Comparison of ENCODE assay signal across 9 mouse cellular contexts in genomic region chr4:59034325-59034917, GRCm38 (mm10). TPM values are rescaled to one million over a fixed set of nuclear protein-coding genes. Genes with fewer than 3 reads are reported as not detected.
A peak's percentile ranks its signal among the peaks of the same experiment; 100 is the strongest.
DNase-seq lines count a peak whose midpoint lies in the region; ATAC-seq and TF ChIP-seq lines count a peak whose summit lies in the region.
"Had no signal": no experiment of that assay in that cellular context is flagged by ENCODE, and none has a peak within 500 bp of the region (broad histone marks: within the 10 kb centered on the region; RNA-seq: fewer than 3 reads in every experiment).

No protein-coding gene starts in this region.

- no peak for TF ChIP-seq CTCF in liver, adult 2 months (IDR thresholded peaks at IDR 0.05; ENCODE audit: low read depth, low read length)
- no peak for TF ChIP-seq CTCF in bone marrow macrophage, adult 2 months (IDR thresholded peaks at IDR 0.05; ENCODE audit: low read depth, low read length)
- TF ChIP-seq CTCF in embryonic fibroblast, embryonic 13.5 days (IDR thresholded peaks at IDR 0.05; ENCODE audit: borderline replicate concordance, insufficient read depth, low read length), result no peak

- 78% methylated on average over 10 of the region's 10 CpGs for WGBS in liver, adult 2 months
- WGBS in liver, embryonic 11.5 days, result 79% methylated on average over 10 of the region's 10 CpGs

- H3K9ac ChIP-seq in liver, adult 2 months (ENCODE audit: low read depth, low read length), result no peak overlapping the region
- no peak overlapping the region for H3K9ac ChIP-seq in liver, embryonic 11.5 days (ENCODE audit: low read depth, low read length)

- H3K9me3 ChIP-seq in liver, embryonic 11.5 days (ENCODE audit: control insufficient read depth, low read length), result 0 out of 2 replicates have a peak, but pooled peaks cover 2% of the 10 kb centered on the region

- H3K4me3 ChIP-seq in liver, adult 2 months (ENCODE audit: insufficient read depth, low read depth, low read length), result peak overlapping the region; percentile 84; the same call in 1 of the 2 replicates
- H3K4me3 ChIP-seq in bone marrow macrophage, adult 2 months (ENCODE audit: insufficient read depth, low read length), result peak overlapping the region; percentile 74
- H3K4me3 ChIP-seq in embryonic fibroblast, embryonic 13.5 days (ENCODE audit: insufficient read depth, low read length), result peak overlapping the region; percentile 60
- peak overlapping the region; percentile 73 for H3K4me3 ChIP-seq in liver, embryonic 11.5 days (ENCODE audit: low read depth, low read length)

- no peaks in the 10 kb centered on the region for H3K27me3 ChIP-seq in liver, adult 2 months (ENCODE audit: control insufficient read depth, insufficient read depth, low read length)
- H3K27me3 ChIP-seq in liver, embryonic 11.5 days (replicated peaks; ENCODE audit: control insufficient read depth, insufficient read depth, low read length), result no peaks in the 10 kb centered on the region

- no peak for TF ChIP-seq POLR2A in liver, adult 2 months (IDR thresholded peaks at IDR 0.05; ENCODE audit: extremely low read depth, insufficient read depth, low read length)
- no peak for TF ChIP-seq POLR2A in bone marrow macrophage, adult 2 months (IDR thresholded peaks at IDR 0.05; ENCODE audit: borderline replicate concordance, low read depth, low read length)
- TF ChIP-seq POLR2A in embryonic fibroblast, embryonic 13.5 days (IDR thresholded peaks at IDR 0.05; ENCODE audit: low read depth, low read length), result no peak

- no peaks in the 10 kb centered on the region for H3K79me2 ChIP-seq in liver, adult 2 months (ENCODE audit: control insufficient read depth, insufficient read depth, low read length)

- peak overlapping the region; percentile 80 for H3K4me2 ChIP-seq in liver, embryonic 11.5 days

- peaks cover under 1% of the 10 kb centered on the region; the same call in 1 of the 2 replicates for H3K36me3 ChIP-seq in liver, adult 2 months (ENCODE audit: control insufficient read depth, insufficient read depth, low read length)
- H3K36me3 ChIP-seq in liver, embryonic 11.5 days (ENCODE audit: control insufficient read depth, insufficient read depth, low read length), result no peaks in the 10 kb centered on the region

- 0 out of 2 replicates have a peak, but pooled peaks cover 3% of the 10 kb centered on the region for H3K4me1 ChIP-seq in liver, adult 2 months (ENCODE audit: control insufficient read depth, insufficient read depth, low read length)
- H3K4me1 ChIP-seq in bone marrow macrophage, adult 2 months (ENCODE audit: control insufficient read depth, insufficient read depth, low read length), result peaks cover 11% of the 10 kb centered on the region
- H3K4me1 ChIP-seq in embryonic fibroblast, embryonic 13.5 days (ENCODE audit: control insufficient read depth, insufficient read depth, low read length), result no peaks in the 10 kb centered on the region
- peaks cover 8% of the 10 kb centered on the region; the same call in 1 of the 2 replicates for H3K4me1 ChIP-seq in liver, embryonic 11.5 days (replicated peaks; ENCODE audit: control insufficient read depth, insufficient read depth, low read length)

- no peak for ATAC-seq in liver, embryonic 11.5 days (replicated peaks; ENCODE audit: low FRiP score)
- no peak for ATAC-seq in inflammation-experienced regulatory T-cells, adult 6 months

- DNase-seq in liver, adult 2 months (ENCODE audit: extremely low read depth, low read depth, low spot score), result no peak
- no peak for DNase-seq in liver
- no peak for DNase-seq in liver, embryonic 11.5 days (ENCODE audit: low spot score)
- no peak for DNase-seq in urinary bladder, postnatal 25 days (ENCODE audit: low spot score)
- DNase-seq in spleen, adult 18-20 months, result no peak

- H3K27ac ChIP-seq in liver, adult 2 months (replicated peaks; ENCODE audit: insufficient read depth, low read depth, low read length), result no peak overlapping the region
- H3K27ac ChIP-seq in bone marrow macrophage, adult 2 months (ENCODE audit: insufficient read depth, low read depth, low read length), result no peak overlapping the region
- H3K27ac ChIP-seq in embryonic fibroblast, embryonic 13.5 days (ENCODE audit: insufficient read depth, low read length), result no peak overlapping the region
- H3K27ac ChIP-seq in liver, embryonic 11.5 days (ENCODE audit: low read depth, low read length), result no peak overlapping the region

RNA-seq across cellular contexts. Expression of gene Gng10, which starts 0.5 kb away (rescaled TPM):
- total RNA-seq in liver, adult 2 months (2014; rRNA removed), result 10.1 and 14.7 TPM in 2 replicates
- 5.5 and 6.0 TPM in 2 replicates for polyA plus RNA-seq in liver, adult 2 months (2012; rRNA removed)
- 54.3 and 60.2 TPM in 2 replicates for polyA plus RNA-seq in bone marrow macrophage, adult 2 months (2012; ENCODE audit: insufficient read depth, insufficient read length, missing spikeins)
- 106 and 124 TPM in 2 replicates for polyA plus RNA-seq in embryonic fibroblast, embryonic 13.5 days (2011; ENCODE audit: insufficient read length, low read depth, missing spikeins)
- 67.6 and 78.9 TPM in 2 replicates for polyA plus RNA-seq in liver, embryonic 11.5 days (2014; fragmentation: Nextera tagmentation; extraction: Ambion mirVana)
- 100 to 1,000 TPM; 134 to 204 (median 170) TPM for polyA plus RNA-seq in inflammation-experienced regulatory T-cells, adult 6 months (2017; shearing (Covaris generic))

RNA-seq across cellular contexts. Expression of gene Gm20503, which starts 31.4 kb away (rescaled TPM):
- 0.60 TPM in 1 of 2 replicates, not detected in the other for total RNA-seq in liver, adult 2 months (2014; rRNA removed)
- not detected in 2 replicates for polyA plus RNA-seq in liver, adult 2 months (2012; rRNA removed)
- 2.6 TPM in 1 of 2 replicates, not detected in the other for polyA plus RNA-seq in bone marrow macrophage, adult 2 months (2012; ENCODE audit: insufficient read depth, insufficient read length, missing spikeins)
- polyA plus RNA-seq in embryonic fibroblast, embryonic 13.5 days (2011; ENCODE audit: insufficient read length, low read depth, missing spikeins), result not detected in 2 replicates
- polyA plus RNA-seq in liver, embryonic 11.5 days (2014; fragmentation: Nextera tagmentation; extraction: Ambion mirVana), result 8.1 and 11.5 TPM in 2 replicates
- polyA plus RNA-seq in inflammation-experienced regulatory T-cells, adult 6 months (2017; shearing (Covaris generic)), result not detected
- total RNA-seq: common myeloid progenitor, adult 5-6 weeks had no signal

RNA-seq across cellular contexts. Expression of gene Dnajc25, which starts 39.6 kb away (rescaled TPM):
- 10.8 and 11.8 TPM in 2 replicates for total RNA-seq in liver, adult 2 months (2014; rRNA removed)
- polyA plus RNA-seq in liver, adult 2 months (2012; rRNA removed), result 7.5 and 7.9 TPM in 2 replicates
- polyA plus RNA-seq in bone marrow macrophage, adult 2 months (2012; ENCODE audit: insufficient read depth, insufficient read length, missing spikeins), result 7.7 and 7.9 TPM in 2 replicates
- 24.9 and 30.3 TPM in 2 replicates for polyA plus RNA-seq in embryonic fibroblast, embryonic 13.5 days (2011; ENCODE audit: insufficient read length, low read depth, missing spikeins)
- 8.8 and 11.1 TPM in 2 replicates for polyA plus RNA-seq in liver, embryonic 11.5 days (2014; fragmentation: Nextera tagmentation; extraction: Ambion mirVana)
- polyA plus RNA-seq in inflammation-experienced regulatory T-cells, adult 6 months (2017; shearing (Covaris generic)), result 1 to 10 TPM in 1 of 3 experiments, under 1 TPM in 2; 0.64 to 1.1 (median 0.91) TPM

RNA-seq across cellular contexts. Expression of gene Ptgr1, which starts 47.5 kb away (rescaled TPM):
- total RNA-seq in liver, adult 2 months (2014; rRNA removed), result 3.2 and 4.1 TPM in 2 replicates
- 0.76 and 1.4 TPM in 2 replicates for polyA plus RNA-seq in liver, adult 2 months (2012; rRNA removed)
- polyA plus RNA-seq in bone marrow macrophage, adult 2 months (2012; ENCODE audit: insufficient read depth, insufficient read length, missing spikeins), result 25.2 and 27.3 TPM in 2 replicates
- 21.6 and 27.7 TPM in 2 replicates for polyA plus RNA-seq in embryonic fibroblast, embryonic 13.5 days (2011; ENCODE audit: insufficient read length, low read depth, missing spikeins)
- polyA plus RNA-seq in liver, embryonic 11.5 days (2014; fragmentation: Nextera tagmentation; extraction: Ambion mirVana), result 28.0 and 30.5 TPM in 2 replicates
- under 1 TPM in 2 of 3 experiments, not detected in 1; 0.34 to 0.67 TPM for polyA plus RNA-seq in inflammation-experienced regulatory T-cells, adult 6 months (2017; shearing (Covaris generic))
